Mouse (Mus musculus): Measurements from ENCODE around the gene Rpl18a. TPM values are rescaled to one million over a fixed set of nuclear protein-coding genes. Genes with fewer than 3 reads are reported as not detected.

Rpl18a gene
- polyA plus RNA-seq, 1 experiment, result 5,695 TPM

DNA sequence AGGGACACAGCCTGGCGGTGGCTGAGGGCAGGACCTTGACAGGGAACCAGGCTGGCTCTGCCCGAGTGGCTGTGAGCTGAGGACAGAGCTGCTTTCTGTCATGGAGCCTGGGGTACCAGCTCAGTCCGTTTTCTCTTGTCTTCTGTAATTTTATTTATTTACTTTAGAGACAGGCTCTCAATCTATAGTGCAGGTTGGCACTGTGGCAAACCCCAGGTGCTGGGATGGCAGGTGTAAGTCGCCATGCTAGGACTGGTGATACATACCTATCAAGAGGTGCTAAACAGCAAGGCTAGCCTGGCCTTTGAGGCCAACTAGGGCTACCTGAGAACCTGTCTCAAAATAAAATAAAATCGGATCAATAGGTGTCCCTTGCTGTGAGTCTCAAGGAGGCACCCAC, 41.2 kb downstream of the Rpl18a start:
- Histone ChIP-seq H3K79me2 (ENCODE audit: control insufficient read depth, insufficient read depth) (no peaks in the 10 kb centered on the region), H3K36me3 (ENCODE audit: control insufficient read depth, insufficient read depth) (no peaks in the 10 kb centered on the region), H3K4me2 (ENCODE audit: low read depth) (peak overlapping the region; percentile 81), H3K4me3 (peak overlapping the region; percentile 18), H3ac (ENCODE audit: control insufficient read depth, insufficient read length) (no peak overlapping the region), H3K27me3 (ENCODE audit: control insufficient read depth, insufficient read depth, insufficient read length) (no peaks in the 10 kb centered on the region)
- TF ChIP-seq POLR2AphosphoS2 (IDR thresholded peaks at IDR 0.05; ENCODE audit: insufficient read length, low read depth) (no peak), CEBPB (IDR thresholded peaks at IDR 0.05; ENCODE audit: insufficient read depth, poor library complexity, severe bottlenecking) (no peak), E2F4 (IDR thresholded peaks at IDR 0.05; ENCODE audit: insufficient read depth) (no peak), SRF (IDR thresholded peaks at IDR 0.05; ENCODE audit: control insufficient read depth, insufficient read length, low read depth) (no peak), POLR2A (IDR thresholded peaks at IDR 0.05; ENCODE audit: insufficient read length, low read depth) (no peak), MYOG (IDR thresholded peaks at IDR 0.05; ENCODE audit: control insufficient read depth in 1 of 3, insufficient read depth in 1 of 3, insufficient read length in 2 of 3, low read depth in 2 of 3) (no peak), USF1 (IDR thresholded peaks at IDR 0.05; ENCODE audit: low read depth) (no peak), TCF12 (IDR thresholded peaks at IDR 0.05; ENCODE audit: insufficient read depth, poor library complexity, severe bottlenecking) (no peak), MYOD1 (IDR thresholded peaks at IDR 0.05; ENCODE audit: control insufficient read depth in 1 of 3, insufficient read length in 2 of 3, low read depth in 2 of 3) (no peak)

DNA sequence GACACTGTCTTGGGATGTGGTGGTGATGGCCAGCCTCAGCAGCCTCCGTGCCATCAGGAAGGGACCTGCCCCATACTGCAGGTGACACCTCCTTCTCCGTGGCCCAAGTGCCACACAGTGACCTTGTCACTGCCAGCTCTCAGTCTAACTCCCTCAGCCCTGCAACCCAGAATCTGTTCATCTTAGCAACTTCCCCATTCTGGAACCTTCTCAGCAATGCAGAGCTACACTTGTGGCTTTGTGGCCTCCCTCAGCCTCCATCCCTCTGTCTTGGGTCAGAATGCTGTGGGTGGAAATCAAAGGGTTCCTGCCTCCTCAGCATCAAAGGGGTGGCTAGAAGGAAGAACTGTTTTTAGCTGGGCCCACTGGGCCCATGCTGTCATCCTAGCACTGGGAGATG, 43.3 kb downstream of the Rpl18a start:
- Histone ChIP-seq H3K36me3 (ENCODE audit: control insufficient read depth, insufficient read depth) (no peaks in the 10 kb centered on the region), H3K4me2 (ENCODE audit: low read depth) (no peak overlapping the region), H3K79me2 (ENCODE audit: control insufficient read depth, insufficient read depth) (no peaks in the 10 kb centered on the region), H3K4me3 (no peak overlapping the region), H3K27me3 (ENCODE audit: control insufficient read depth, insufficient read depth, insufficient read length) (no peaks in the 10 kb centered on the region), H3ac (ENCODE audit: control insufficient read depth, insufficient read length) (no peak overlapping the region)
- TF ChIP-seq SRF (IDR thresholded peaks at IDR 0.05; ENCODE audit: control insufficient read depth, insufficient read length, low read depth), result no peak
- TF ChIP-seq MAX (IDR thresholded peaks at IDR 0.05; ENCODE audit: low read depth), result no peak
- TF ChIP-seq TCF3 (IDR thresholded peaks at IDR 0.05; ENCODE audit: insufficient read length, low read depth), result no peak
- TF ChIP-seq E2F4 (IDR thresholded peaks at IDR 0.05; ENCODE audit: insufficient read depth), result no peak
- TF ChIP-seq POLR2AphosphoS2 (IDR thresholded peaks at IDR 0.05; ENCODE audit: insufficient read length, low read depth), result no peak
- TF ChIP-seq USF1 (IDR thresholded peaks at IDR 0.05; ENCODE audit: low read depth), result no peak
- no peak for TF ChIP-seq TCF12 (IDR thresholded peaks at IDR 0.05; ENCODE audit: insufficient read depth, poor library complexity, severe bottlenecking)
- no peak for TF ChIP-seq MYOD1 (IDR thresholded peaks at IDR 0.05; ENCODE audit: control insufficient read depth in 1 of 3, insufficient read length in 2 of 3, low read depth in 2 of 3)
- no peak for TF ChIP-seq POLR2A (IDR thresholded peaks at IDR 0.05; ENCODE audit: insufficient read length, low read depth)
- no peak for TF ChIP-seq CEBPB (IDR thresholded peaks at IDR 0.05; ENCODE audit: insufficient read depth, poor library complexity, severe bottlenecking)
- TF ChIP-seq MYOG (IDR thresholded peaks at IDR 0.05; ENCODE audit: control insufficient read depth in 1 of 3, insufficient read depth in 1 of 3, insufficient read length in 2 of 3, low read depth in 2 of 3), result no peak
- TF ChIP-seq REST (IDR thresholded peaks at IDR 0.05; ENCODE audit: insufficient read depth, insufficient read length), result no peak

DNA sequence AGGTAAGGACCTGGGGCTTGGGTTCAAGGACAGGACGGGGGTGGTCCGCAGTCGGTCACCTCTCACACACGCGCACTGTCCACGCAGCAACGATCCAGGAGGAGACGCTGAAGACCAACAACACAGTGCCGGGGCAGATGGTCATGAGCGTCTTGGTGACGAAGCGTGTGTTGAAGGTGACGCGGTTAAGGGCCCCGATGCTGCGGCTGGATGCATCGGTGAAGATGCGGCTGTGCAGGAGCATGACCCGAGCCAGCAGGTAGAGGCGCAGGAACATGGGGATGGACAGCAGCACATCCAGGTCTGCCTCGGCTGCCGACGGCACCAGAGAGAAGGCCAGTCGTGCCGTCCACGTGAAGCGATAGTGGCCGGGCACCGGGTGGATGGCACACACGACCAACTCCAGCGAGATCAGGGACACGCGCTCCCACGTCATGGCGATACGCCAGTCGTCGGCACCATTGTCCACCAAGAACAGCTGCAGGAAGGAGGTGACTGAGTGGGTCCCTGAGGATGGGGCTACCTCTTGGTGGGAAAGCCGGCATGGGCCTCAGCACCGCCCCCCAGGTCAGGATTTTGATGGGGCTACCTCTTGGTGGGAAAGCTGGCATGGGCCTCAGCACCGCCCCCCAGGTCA, 44.5 kb downstream of the Rpl18a start:
- H3K27me3 ChIP-seq (ENCODE audit: control insufficient read depth, insufficient read depth, insufficient read length), result no peaks in the 10 kb centered on the region
- H3ac ChIP-seq (ENCODE audit: control insufficient read depth, insufficient read length), result no peak overlapping the region
- H3K36me3 ChIP-seq (ENCODE audit: control insufficient read depth, insufficient read depth), result no peaks in the 10 kb centered on the region
- no peak for TF ChIP-seq POLR2A (IDR thresholded peaks at IDR 0.05; ENCODE audit: insufficient read length, low read depth)
- no peak for TF ChIP-seq TCF3 (IDR thresholded peaks at IDR 0.05; ENCODE audit: insufficient read length, low read depth)
- peak in 1 of 3 experiments; percentile 10 for TF ChIP-seq MYOD1 (IDR thresholded peaks at IDR 0.05; ENCODE audit: control insufficient read depth in 1 of 3, insufficient read length in 2 of 3, low read depth in 2 of 3)
- TF ChIP-seq MAX (IDR thresholded peaks at IDR 0.05; ENCODE audit: low read depth), result no peak
- no peak for TF ChIP-seq E2F4 (IDR thresholded peaks at IDR 0.05; ENCODE audit: insufficient read depth)
- TF ChIP-seq POLR2AphosphoS2 (IDR thresholded peaks at IDR 0.05; ENCODE audit: insufficient read length, low read depth), result no peak
- no peak for TF ChIP-seq USF1 (IDR thresholded peaks at IDR 0.05; ENCODE audit: low read depth)
- no peak for TF ChIP-seq MYOG (IDR thresholded peaks at IDR 0.05; ENCODE audit: control insufficient read depth in 1 of 3, insufficient read depth in 1 of 3, insufficient read length in 2 of 3, low read depth in 2 of 3)
- H3K4me2 ChIP-seq (ENCODE audit: low read depth), result no peak overlapping the region
- H3K79me2 ChIP-seq (ENCODE audit: control insufficient read depth, insufficient read depth), result no peaks in the 10 kb centered on the region
- H3K4me3 ChIP-seq, result no peak overlapping the region

DNA sequence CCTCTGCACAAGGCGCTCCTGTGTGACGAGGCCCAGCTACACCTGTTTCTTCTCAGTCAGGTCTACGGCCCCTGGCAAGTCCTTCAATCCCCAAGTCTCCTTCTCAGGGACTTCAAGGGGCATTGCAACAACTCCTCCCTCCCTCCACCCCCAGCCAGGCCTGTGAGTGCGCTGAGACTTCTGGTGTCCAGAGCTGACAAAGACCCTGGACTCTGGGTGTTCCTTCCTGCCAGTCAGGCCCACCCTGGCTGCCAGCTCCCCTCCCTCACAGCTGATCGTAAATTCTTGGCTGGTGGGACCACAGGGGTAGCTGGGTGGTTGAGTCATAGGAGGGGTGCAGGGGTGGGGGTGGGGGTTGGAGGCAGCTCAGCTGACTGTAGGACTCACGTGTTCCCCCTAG, 45.4 kb downstream of the Rpl18a start:
- TF ChIP-seq MYOG (IDR thresholded peaks at IDR 0.05; ENCODE audit: control insufficient read depth in 1 of 3, insufficient read depth in 1 of 3, insufficient read length in 2 of 3, low read depth in 2 of 3) (no peak), CEBPB (IDR thresholded peaks at IDR 0.05; ENCODE audit: insufficient read depth, poor library complexity, severe bottlenecking) (no peak), POLR2A (IDR thresholded peaks at IDR 0.05; ENCODE audit: insufficient read length, low read depth) (no peak), TCF3 (IDR thresholded peaks at IDR 0.05; ENCODE audit: insufficient read length, low read depth) (no peak), REST (IDR thresholded peaks at IDR 0.05; ENCODE audit: insufficient read depth, insufficient read length) (no peak), MAX (IDR thresholded peaks at IDR 0.05; ENCODE audit: low read depth) (no peak), TCF12 (IDR thresholded peaks at IDR 0.05; ENCODE audit: insufficient read depth, poor library complexity, severe bottlenecking) (no peak)
- no peaks in the 10 kb centered on the region for H3K36me3 ChIP-seq (ENCODE audit: control insufficient read depth, insufficient read depth)
- H3K27me3 ChIP-seq (ENCODE audit: control insufficient read depth, insufficient read depth, insufficient read length), result no peaks in the 10 kb centered on the region
- no peak overlapping the region for H3ac ChIP-seq (ENCODE audit: control insufficient read depth, insufficient read length)
- H3K4me2 ChIP-seq (ENCODE audit: low read depth), result no peak overlapping the region
- no peaks in the 10 kb centered on the region for H3K79me2 ChIP-seq (ENCODE audit: control insufficient read depth, insufficient read depth)
- H3K4me3 ChIP-seq, result no peak overlapping the region

DNA sequence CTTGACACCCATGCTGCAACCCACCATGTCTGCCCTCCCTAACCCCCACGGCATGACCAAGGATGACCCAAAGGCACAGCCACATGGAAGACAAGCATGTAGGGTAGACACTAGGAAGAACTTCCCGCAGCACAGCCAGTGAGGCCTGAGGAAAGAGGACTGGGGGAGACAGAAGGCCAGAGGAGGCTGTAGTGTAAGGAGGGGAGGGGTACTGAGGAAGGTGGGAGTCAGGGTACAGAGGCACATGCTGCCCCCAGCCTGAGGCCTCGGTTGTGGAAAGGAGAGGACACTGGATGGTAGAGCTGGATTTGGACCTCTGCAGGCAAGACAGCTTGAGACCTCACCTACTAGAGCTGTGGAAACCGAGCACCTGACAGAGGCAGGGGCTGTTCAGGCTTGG, 46.3 kb downstream of the Rpl18a start:
- H3ac ChIP-seq (ENCODE audit: control insufficient read depth, insufficient read length), result no peak overlapping the region
- H3K4me2 ChIP-seq (ENCODE audit: low read depth), result no peak overlapping the region
- no peaks in the 10 kb centered on the region for H3K36me3 ChIP-seq (ENCODE audit: control insufficient read depth, insufficient read depth)
- TF ChIP-seq MYOG (IDR thresholded peaks at IDR 0.05; ENCODE audit: control insufficient read depth in 1 of 3, insufficient read depth in 1 of 3, insufficient read length in 2 of 3, low read depth in 2 of 3) (no peak), SRF (IDR thresholded peaks at IDR 0.05; ENCODE audit: control insufficient read depth, insufficient read length, low read depth) (no peak), POLR2A (IDR thresholded peaks at IDR 0.05; ENCODE audit: insufficient read length, low read depth) (no peak), E2F4 (IDR thresholded peaks at IDR 0.05; ENCODE audit: insufficient read depth) (no peak), POLR2AphosphoS2 (IDR thresholded peaks at IDR 0.05; ENCODE audit: insufficient read length, low read depth) (no peak), REST (IDR thresholded peaks at IDR 0.05; ENCODE audit: insufficient read depth, insufficient read length) (no peak), MAX (IDR thresholded peaks at IDR 0.05; ENCODE audit: low read depth) (no peak)
- no peaks in the 10 kb centered on the region for H3K79me2 ChIP-seq (ENCODE audit: control insufficient read depth, insufficient read depth)
- H3K27me3 ChIP-seq (ENCODE audit: control insufficient read depth, insufficient read depth, insufficient read length), result no peaks in the 10 kb centered on the region
- no peak overlapping the region for H3K4me3 ChIP-seq
